Comparison of ENCODE assay signal across 11 mouse cellular contexts in the genomic region with DNA sequence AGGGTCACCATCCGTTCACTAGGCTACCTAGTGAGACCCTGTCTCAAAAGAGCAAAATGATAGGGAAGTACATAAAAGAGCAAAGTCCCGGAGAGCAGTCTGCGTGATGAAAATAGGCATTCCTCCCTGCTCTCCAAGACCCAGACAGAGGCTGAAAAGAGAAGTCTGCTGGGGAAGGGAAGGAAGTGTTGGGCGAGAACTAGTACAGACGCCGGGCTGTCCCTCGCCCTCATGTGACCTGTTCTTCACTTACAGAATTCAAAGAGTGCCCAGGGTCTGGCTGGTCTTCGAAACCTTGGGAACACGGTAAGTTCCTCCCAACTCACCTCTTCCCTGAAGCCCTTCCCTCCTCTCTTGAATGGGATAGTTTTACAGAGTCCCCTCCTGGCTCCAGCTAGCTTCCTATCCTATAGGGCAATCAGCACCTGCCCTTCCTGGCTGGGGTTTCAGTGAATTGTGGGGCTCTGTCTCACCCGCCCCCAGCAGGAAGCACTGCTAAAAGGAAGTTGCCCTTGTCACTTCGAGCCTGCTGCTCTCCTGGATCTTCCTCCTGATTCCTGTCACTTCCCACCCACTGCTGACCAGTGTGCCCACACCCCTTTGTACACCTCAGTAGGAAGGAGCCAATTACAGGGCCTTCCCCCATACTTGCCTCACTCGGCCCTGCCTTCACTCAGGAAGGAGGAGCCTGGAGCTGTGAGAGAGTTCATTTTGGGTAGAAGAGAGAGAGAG. TPM values are rescaled to one million over a fixed set of nuclear protein-coding genes. Genes with fewer than 3 reads are reported as not detected.
DNase-seq lines count a peak whose midpoint lies in the region; ATAC-seq lines count a peak whose summit lies in the region.
"Had no signal": no experiment of that assay in that cellular context is flagged by ENCODE, and none has a peak within 500 bp of the region (broad histone marks: within the 10 kb centered on the region; RNA-seq: fewer than 3 reads in every experiment).

No protein-coding gene starts in this region.

- peak overlapping the region; percentile 99 for H3K4me2 ChIP-seq in heart, embryonic 11.5 days
- H3K4me2 ChIP-seq in hindbrain, embryonic 16.5 days (ENCODE audit: low read length): no peak overlapping the region
- H3K4me2 ChIP-seq: neural tube, embryonic 12.5 days had no signal

- intact Hi-C loops in heart, postnatal 25 days (cut with DNase I): no loop called here

- no peaks in the 10 kb centered on the region; the same call in 1 of the 2 replicates for H3K27me3 ChIP-seq in heart, embryonic 11.5 days (ENCODE audit: control insufficient read depth, insufficient read depth, low read length)
- peaks cover 13% of the 10 kb centered on the region for H3K27me3 ChIP-seq in hindbrain, embryonic 16.5 days (replicated peaks; ENCODE audit: control insufficient read depth, insufficient read depth, low read length)

- DNase-seq in heart, postnatal 25 days (ENCODE audit: low spot score): no peak
- peak; percentile 38 for DNase-seq in CD4-positive, CD25-positive, alpha-beta regulatory T cell, adult 2 months (ENCODE audit: low read depth, low spot score)
- no peak for DNase-seq in right cerebral cortex, adult 2 months (ENCODE audit: low spot score in 2 of 2)
- DNase-seq in frontal cortex, postnatal 10 days (ENCODE audit: low spot score in 2 of 2): no peak
- DNase-seq: adrenal gland, adult 2 months had no signal

- H3K36me3 ChIP-seq in heart, embryonic 11.5 days (ENCODE audit: control insufficient read depth, insufficient read depth, low read length): peaks cover 14% of the 10 kb centered on the region
- no peaks in the 10 kb centered on the region; the same call in 1 of the 2 replicates for H3K36me3 ChIP-seq in hindbrain, embryonic 16.5 days (ENCODE audit: control insufficient read depth, insufficient read depth, low read length)

- H3K4me1 ChIP-seq in heart, embryonic 11.5 days (ENCODE audit: control insufficient read depth, insufficient read depth, low read length): peaks cover 44% of the 10 kb centered on the region
- peaks cover 21% of the 10 kb centered on the region for H3K4me1 ChIP-seq in hindbrain, embryonic 16.5 days (ENCODE audit: control insufficient read depth, insufficient read depth, low read depth, low read length)

- WGBS in heart, embryonic 11.5 days (ENCODE audit: insufficient replicate concordance): 34% methylated on average over 12 of the region's 12 CpGs
- WGBS in hindbrain, embryonic 16.5 days: 70% methylated on average over 12 of the region's 12 CpGs

- ATAC-seq in heart, embryonic 11.5 days (replicated peaks; ENCODE audit: insufficient number of reproducible peaks, low FRiP score, low TSS enrichment): no peak
- ATAC-seq in granulocyte monocyte progenitor cell, adult 5-6 weeks (replicated peaks; ENCODE audit: poor library complexity, severe bottlenecking): peak; percentile 65
- ATAC-seq in megakaryocyte progenitor cell, adult 5-6 weeks (replicated peaks; ENCODE audit: poor library complexity): peak; percentile 62
- ATAC-seq in hindbrain, embryonic 16.5 days: no peak

- no peak overlapping the region for H3K9ac ChIP-seq in heart, embryonic 11.5 days (ENCODE audit: low read depth, low read length)
- no peak overlapping the region for H3K9ac ChIP-seq in hindbrain, embryonic 16.5 days (ENCODE audit: low read depth, low read length)
- H3K9ac ChIP-seq: neural tube, embryonic 12.5 days had no signal

- H3K27ac ChIP-seq in heart, embryonic 11.5 days (ENCODE audit: low read depth, low read length): peak overlapping the region; percentile 88; the same call in 1 of the 2 replicates
- no peak overlapping the region for H3K27ac ChIP-seq in hindbrain, embryonic 16.5 days (ENCODE audit: low read depth, low read length)
- H3K27ac ChIP-seq: neural tube, embryonic 12.5 days had no signal

- H3K9me3 ChIP-seq in heart, embryonic 11.5 days (replicated peaks; ENCODE audit: control insufficient read depth, low read length): no peaks in the 10 kb centered on the region
- H3K9me3 ChIP-seq in hindbrain, embryonic 16.5 days (ENCODE audit: control insufficient read depth, low read length): no peaks in the 10 kb centered on the region
- H3K9me3 ChIP-seq: neural tube, embryonic 12.5 days had no signal

- H3K4me3 ChIP-seq in heart, embryonic 11.5 days (ENCODE audit: low read depth, low read length): no peak overlapping the region
- no peak overlapping the region for H3K4me3 ChIP-seq in hindbrain, embryonic 16.5 days (ENCODE audit: low read length)
- H3K4me3 ChIP-seq: neural tube, embryonic 12.5 days had no signal

RNA-seq across cellular contexts. Expression of gene Mfrp, which starts 12.5 kb away (rescaled TPM):
- 0.16 TPM in 1 of 2 replicates, not detected in the other for polyA plus RNA-seq in heart, embryonic 11.5 days (2014; fragmentation: Nextera tagmentation; extraction: Ambion mirVana)
- not detected for total RNA-seq in heart, postnatal 25 days (2021)
- not detected in 2 replicates for total RNA-seq in granulocyte monocyte progenitor cell, adult 5-6 weeks (2014; fragmentation: Nextera tagmentation)
- 0.15 TPM in 1 of 2 replicates, not detected in the other for total RNA-seq in granulocyte monocyte progenitor cell, adult 5-6 weeks (2017)
- not detected in 2 replicates for total RNA-seq in megakaryocyte progenitor cell, adult 5-6 weeks (2015)
- 0.12 TPM in 1 of 2 replicates, not detected in the other for total RNA-seq in megakaryocyte progenitor cell, adult 5-6 weeks (2017)
- polyA plus RNA-seq in hindbrain, embryonic 16.5 days (2015; fragmentation: Nextera tagmentation; extraction: Ambion mirVana): 0.20 and 0.31 TPM in 2 replicates

RNA-seq across cellular contexts. Expression of gene C1qtnf5, which starts 18.0 kb away (rescaled TPM):
- polyA plus RNA-seq in heart, embryonic 11.5 days (2014; fragmentation: Nextera tagmentation; extraction: Ambion mirVana): 0.43 and 1.2 TPM in 2 replicates
- total RNA-seq in heart, postnatal 25 days (2021): 10 to 100 TPM in 1 of 2 experiments, 1 to 10 TPM in 1; 9.7 to 10.9 TPM
- total RNA-seq in granulocyte monocyte progenitor cell, adult 5-6 weeks (2014; fragmentation: Nextera tagmentation): not detected in 2 replicates
- not detected in 2 replicates for total RNA-seq in granulocyte monocyte progenitor cell, adult 5-6 weeks (2017)
- not detected in 2 replicates for total RNA-seq in megakaryocyte progenitor cell, adult 5-6 weeks (2015)
- total RNA-seq in megakaryocyte progenitor cell, adult 5-6 weeks (2017): not detected in 2 replicates
- 8.5 and 9.5 TPM in 2 replicates for polyA plus RNA-seq in hindbrain, embryonic 16.5 days (2015; fragmentation: Nextera tagmentation; extraction: Ambion mirVana)

RNA-seq across cellular contexts. Expression of gene Usp2, which starts 22.2 kb away (rescaled TPM):
- polyA plus RNA-seq in heart, embryonic 11.5 days (2014; fragmentation: Nextera tagmentation; extraction: Ambion mirVana): 51.3 and 53.8 TPM in 2 replicates
- total RNA-seq in heart, postnatal 25 days (2021): 100 to 1,000 TPM in 1 of 2 experiments, 10 to 100 TPM in 1; 77.7 to 191 TPM
- 3.6 and 12.0 TPM in 2 replicates for total RNA-seq in granulocyte monocyte progenitor cell, adult 5-6 weeks (2014; fragmentation: Nextera tagmentation)
- total RNA-seq in granulocyte monocyte progenitor cell, adult 5-6 weeks (2017): 1.2 and 3.1 TPM in 2 replicates
- 5.5 and 16.4 TPM in 2 replicates for total RNA-seq in megakaryocyte progenitor cell, adult 5-6 weeks (2015)
- total RNA-seq in megakaryocyte progenitor cell, adult 5-6 weeks (2017): 2.5 and 5.3 TPM in 2 replicates
- 12.8 and 18.6 TPM in 2 replicates for polyA plus RNA-seq in hindbrain, embryonic 16.5 days (2015; fragmentation: Nextera tagmentation; extraction: Ambion mirVana)

RNA-seq across cellular contexts. Expression of gene Gm49380, which starts 24.3 kb away (rescaled TPM):
- polyA plus RNA-seq in heart, embryonic 11.5 days (2014; fragmentation: Nextera tagmentation; extraction: Ambion mirVana): 0.28 TPM in 1 of 2 replicates, not detected in the other
- total RNA-seq in heart, postnatal 25 days (2021): under 1 TPM in 1 of 2 experiments, not detected in 1; 0.11 TPM
- total RNA-seq in granulocyte monocyte progenitor cell, adult 5-6 weeks (2014; fragmentation: Nextera tagmentation): not detected in 2 replicates
- not detected in 2 replicates for total RNA-seq in granulocyte monocyte progenitor cell, adult 5-6 weeks (2017)
- not detected in 2 replicates for total RNA-seq in megakaryocyte progenitor cell, adult 5-6 weeks (2015)
- total RNA-seq in megakaryocyte progenitor cell, adult 5-6 weeks (2017): not detected in 2 replicates
- 0.14 and 0.24 TPM in 2 replicates for polyA plus RNA-seq in hindbrain, embryonic 16.5 days (2015; fragmentation: Nextera tagmentation; extraction: Ambion mirVana)
- polyA plus RNA-seq: spleen, adult 2 months had no signal

RNA-seq across cellular contexts. Expression of gene Rnf26, which starts 24.3 kb away (rescaled TPM):
- 35.2 and 38.2 TPM in 2 replicates for polyA plus RNA-seq in heart, embryonic 11.5 days (2014; fragmentation: Nextera tagmentation; extraction: Ambion mirVana)
- total RNA-seq in heart, postnatal 25 days (2021): 1 to 10 TPM; 7.7 to 8.1 TPM
- total RNA-seq in granulocyte monocyte progenitor cell, adult 5-6 weeks (2014; fragmentation: Nextera tagmentation): 44.9 and 55.6 TPM in 2 replicates
- 17.8 and 19.3 TPM in 2 replicates for total RNA-seq in granulocyte monocyte progenitor cell, adult 5-6 weeks (2017)
- 47.7 and 59.6 TPM in 2 replicates for total RNA-seq in megakaryocyte progenitor cell, adult 5-6 weeks (2015)
- total RNA-seq in megakaryocyte progenitor cell, adult 5-6 weeks (2017): 19.1 and 21.2 TPM in 2 replicates
- 33.0 and 37.8 TPM in 2 replicates for polyA plus RNA-seq in hindbrain, embryonic 16.5 days (2015; fragmentation: Nextera tagmentation; extraction: Ambion mirVana)

Comparison
In these comparisons a context has a peak if more than half of its experiments do, and no peak if none do; other contexts are left out.
1. ATAC-seq: peak in granulocyte monocyte progenitor cell, adult 5-6 weeks (single experiment) and megakaryocyte progenitor cell, adult 5-6 weeks (single experiment); none in heart, embryonic 11.5 days (single experiment) and hindbrain, embryonic 16.5 days (single experiment).
2. RNA of gene C1qtnf5, which starts 18.0 kb away (total RNA-seq): 9.7 to 10.9 TPM in heart, postnatal 25 days; not detected in granulocyte monocyte progenitor cell, adult 5-6 weeks and not detected in megakaryocyte progenitor cell, adult 5-6 weeks; every median in the first group is over 10 times any median in the second.
3. RNA of gene Usp2, which starts 22.2 kb away (total RNA-seq): 77.7 to 191 TPM in heart, postnatal 25 days; 1.2 to 12.0 TPM in granulocyte monocyte progenitor cell, adult 5-6 weeks and 2.5 to 16.4 TPM in megakaryocyte progenitor cell, adult 5-6 weeks; every median in the first group is over 4 times any median in the second.